Mouse (Mus musculus) myocyte (in vitro differentiated cells): ENCODE results near the gene Orai2.
A peak's percentile ranks its signal among the peaks of the same experiment; 100 is the strongest.

Experiments
- MAX ChIP-seq: IDR thresholded peaks from one replicate; pipeline ENCODE4 v1.6.1; 2011; ENCODE audit warnings: low read depth, mild to moderate bottlenecking, control low read depth
- POLR2A ChIP-seq: IDR thresholded peaks from one replicate; pipeline ENCODE4 v1.6.1; 2011; ENCODE audit warnings: low read depth, mild to moderate bottlenecking, control low read depth, moderate library complexity; ENCODE audit not compliant: insufficient read length
- SRF ChIP-seq: IDR thresholded peaks from one replicate; pipeline ENCODE4 v1.6.1; 2011; ENCODE audit warnings: low read depth; ENCODE audit not compliant: control insufficient read depth, insufficient read length
- TCF12 ChIP-seq: IDR thresholded peaks from one replicate; pipeline ENCODE4 v1.6.1; 2011; ENCODE audit warnings: mild to moderate bottlenecking, control low read depth; ENCODE audit not compliant: poor library complexity, insufficient read depth, severe bottlenecking
- USF1 ChIP-seq: IDR thresholded peaks from one replicate; pipeline ENCODE4 v1.6.1; 2011; ENCODE audit warnings: low read depth, mild to moderate bottlenecking, control low read depth, moderate library complexity

DNA sequence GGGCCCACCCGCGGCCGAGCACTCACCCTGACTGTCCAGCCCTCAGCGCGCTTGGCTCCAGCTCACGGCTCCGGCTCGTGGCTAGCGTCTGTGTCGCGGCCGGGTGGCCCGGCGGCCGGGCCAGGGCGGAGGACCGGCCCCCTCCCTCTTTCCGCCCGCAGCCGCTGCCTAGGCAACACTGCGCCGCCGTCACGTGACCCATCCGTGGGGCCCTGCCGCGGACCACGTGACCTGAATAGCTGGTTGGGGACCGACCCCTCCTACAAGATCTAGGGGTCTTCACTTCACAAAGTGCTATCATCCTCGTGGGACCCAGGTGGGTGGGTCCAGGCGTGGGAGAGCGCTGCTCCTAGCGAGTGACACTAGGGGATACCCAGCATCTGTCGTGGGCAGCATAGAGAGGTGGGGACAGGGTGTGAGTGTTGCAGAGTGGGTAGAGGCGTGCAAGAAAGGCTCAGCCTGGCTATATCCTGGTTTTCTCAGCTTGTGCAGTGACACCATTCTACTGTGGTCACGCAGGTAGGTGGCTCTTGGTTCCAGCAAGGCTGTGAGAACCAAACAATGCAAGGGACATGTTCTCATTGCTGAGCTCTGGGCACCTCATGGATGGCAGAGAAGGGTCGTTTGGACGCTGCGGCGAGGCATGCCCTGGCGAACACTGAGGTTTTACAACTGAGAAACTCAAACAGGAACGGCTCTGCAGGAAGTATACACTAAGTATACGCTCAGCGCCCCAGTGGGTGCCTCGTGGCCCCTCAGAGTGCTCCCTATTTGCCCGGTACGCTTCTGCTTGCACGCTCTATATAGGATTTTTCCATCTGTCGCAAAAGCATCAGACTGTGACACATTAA lies at the start of gene Orai2:
- TF ChIP-seq POLR2A (peak; percentile 56), USF1 (peak; percentile 98), SRF (no peak), TCF12 (no peak), MAX (no peak)
